Mouse (Mus musculus): ENCODE data around the gene Cycs. TPM values are rescaled to one million over a fixed set of nuclear protein-coding genes. Genes with fewer than 3 reads are reported as not detected.

Gene Cycs
- total and polyA plus RNA-seq, 3 experiments, result 28.0 to 139 (median 83.0) TPM

GRCm38 (mm10) chr6:50535346-50535745 lies 31.0 kb downstream of the Cycs start:
- Histone ChIP-seq H3K4me3 (ENCODE audit: control insufficient read depth in 1 of 2, insufficient read depth in 1 of 2, low read depth in 2 of 2, low read length in 2 of 2) (no peak overlapping the region), H3K27ac (ENCODE audit: control insufficient read depth, low read depth, low read length) (no peak overlapping the region), H3K4me1 (ENCODE audit: control insufficient read depth in 1 of 2, insufficient read depth in 2 of 2, low read length in 2 of 2) (no peaks in the 10 kb centered on the region), H3K79me2 (ENCODE audit: control insufficient read depth, insufficient read depth, low read length, poor library complexity) (no peaks in the 10 kb centered on the region), H3K27me3 (ENCODE audit: control insufficient read depth in 1 of 2, insufficient read depth in 2 of 2, low read length in 2 of 2) (0 out of 4 replicates have a peak, but pooled peaks cover 0 to 1% of the 10 kb centered on the region in 2 experiments), H3K9me3 (replicated peaks; ENCODE audit: insufficient read depth, low read length) (no peaks in the 10 kb centered on the region), H3K36me3 (ENCODE audit: control insufficient read depth in 1 of 2, insufficient read depth in 2 of 2, low read length in 2 of 2) (no peaks in the 10 kb centered on the region), H3K9ac (ENCODE audit: control insufficient read depth, low read depth, low read length, poor library complexity, severe bottlenecking) (no peak overlapping the region)
- TF ChIP-seq NELFE (IDR thresholded peaks at IDR 0.05; ENCODE audit: low read depth, low read length) (no peak), UBTF (IDR thresholded peaks at IDR 0.05; ENCODE audit: borderline replicate concordance, insufficient read depth, low read depth, low read length) (no peak), MXI1 (IDR thresholded peaks at IDR 0.05; ENCODE audit: low read depth, low read length) (no peak), E2F4 (IDR thresholded peaks at IDR 0.05; ENCODE audit: borderline replicate concordance, low read depth, low read length) (no peak), USF2 (IDR thresholded peaks at IDR 0.05; ENCODE audit: borderline replicate concordance in 1 of 2, insufficient read depth in 1 of 2, low read depth in 1 of 2, low read length in 2 of 2) (no peak), MYB (IDR thresholded peaks at IDR 0.05; ENCODE audit: low read depth, low read length) (no peak), TAL1 (IDR thresholded peaks at IDR 0.05; ENCODE audit: low read length) (no peak), ELF1 (IDR thresholded peaks at IDR 0.05; ENCODE audit: low read depth, low read length) (no peak), ZC3H11A (IDR thresholded peaks at IDR 0.05; ENCODE audit: low read depth, low read length) (no peak), EP300 (IDR thresholded peaks at IDR 0.05; ENCODE audit: low read depth in 1 of 2, low read length in 2 of 2) (no peak), MAFK (IDR thresholded peaks at IDR 0.05; ENCODE audit: borderline replicate concordance, low read depth, low read length) (no peak), CTCF (IDR thresholded peaks at IDR 0.05 in 2 of 3, conservative IDR thresholded peaks at IDR 0.05 in 1 of 3; ENCODE audit: control insufficient read depth in 1 of 3, insufficient read depth in 1 of 3, low read depth in 2 of 3, low read length in 3 of 3, poor library complexity in 1 of 3, severe bottlenecking in 1 of 3) (no peak), JUND (IDR thresholded peaks at IDR 0.05; ENCODE audit: low read depth, low read length) (no peak), SMC3 (IDR thresholded peaks at IDR 0.05; ENCODE audit: low read depth, low read length) (no peak), POLR2AphosphoS2 (IDR thresholded peaks at IDR 0.05; ENCODE audit: low read length) (no peak), CHD1 (IDR thresholded peaks at IDR 0.05; ENCODE audit: low read depth, low read length) (no peak), POLR2A (IDR thresholded peaks at IDR 0.05; ENCODE audit: control insufficient read depth in 1 of 2, insufficient read depth in 1 of 2, low read depth in 1 of 2, low read length in 2 of 2, poor library complexity in 1 of 2) (no peak)
- no peak for DNase-seq (ENCODE audit: low read depth, low spot score)

GRCm38 (mm10) chr6:50531920-50532319 lies 34.4 kb downstream of the Cycs start:
- no peaks in the 10 kb centered on the region for H3K27me3 ChIP-seq (ENCODE audit: control insufficient read depth in 1 of 2, insufficient read depth in 2 of 2, low read length in 2 of 2)

More at GRCm38 (mm10) chr6:50531920-50532319, 34.4 kb downstream of the Cycs start:
- Histone ChIP-seq H3K4me1 (ENCODE audit: control insufficient read depth in 1 of 2, insufficient read depth in 2 of 2, low read length in 2 of 2) (no peaks in the 10 kb centered on the region; a peak in 1 of 4 replicates), H3K27ac (ENCODE audit: control insufficient read depth, low read depth, low read length) (no peak overlapping the region), H3K4me3 (ENCODE audit: control insufficient read depth in 1 of 2, insufficient read depth in 1 of 2, low read depth in 2 of 2, low read length in 2 of 2) (no peak overlapping the region), H3K9ac (ENCODE audit: control insufficient read depth, low read depth, low read length, poor library complexity, severe bottlenecking) (no peak overlapping the region), H3K36me3 (ENCODE audit: control insufficient read depth in 1 of 2, insufficient read depth in 2 of 2, low read length in 2 of 2) (peaks cover 0 to 2% of the 10 kb centered on the region in 2 experiments; a peak in 1 of 4 replicates), H3K79me2 (ENCODE audit: control insufficient read depth, insufficient read depth, low read length, poor library complexity) (no peaks in the 10 kb centered on the region), H3K9me3 (replicated peaks; ENCODE audit: insufficient read depth, low read length) (no peaks in the 10 kb centered on the region)
- TF ChIP-seq KAT2A (conservative IDR thresholded peaks at IDR 0.05; ENCODE audit: low read depth, low read length) (no peak), MXI1 (IDR thresholded peaks at IDR 0.05; ENCODE audit: low read depth, low read length) (no peak), RAD21 (IDR thresholded peaks at IDR 0.05; ENCODE audit: low read depth, low read length) (no peak), MYC (IDR thresholded peaks at IDR 0.05; ENCODE audit: low read depth, low read length) (no peak), ZKSCAN1 (IDR thresholded peaks at IDR 0.05; ENCODE audit: low read depth, low read length) (no peak), CTCF (IDR thresholded peaks at IDR 0.05 in 2 of 3, conservative IDR thresholded peaks at IDR 0.05 in 1 of 3; ENCODE audit: control insufficient read depth in 1 of 3, insufficient read depth in 1 of 3, low read depth in 2 of 3, low read length in 3 of 3, poor library complexity in 1 of 3, severe bottlenecking in 1 of 3) (no peak), NRF1 (IDR thresholded peaks at IDR 0.05; ENCODE audit: insufficient read depth, low read depth, low read length, poor library complexity, severe bottlenecking) (no peak), USF2 (IDR thresholded peaks at IDR 0.05; ENCODE audit: borderline replicate concordance in 1 of 2, insufficient read depth in 1 of 2, low read depth in 1 of 2, low read length in 2 of 2) (no peak), CHD1 (IDR thresholded peaks at IDR 0.05; ENCODE audit: low read depth, low read length) (no peak), CHD2 (IDR thresholded peaks at IDR 0.05; ENCODE audit: low read length) (no peak), ZC3H11A (IDR thresholded peaks at IDR 0.05; ENCODE audit: low read depth, low read length) (no peak), POLR2AphosphoS5 (IDR thresholded peaks at IDR 0.05; ENCODE audit: borderline replicate concordance, low read depth, low read length) (no peak), MAX (IDR thresholded peaks at IDR 0.05; ENCODE audit: low read length) (no peak), ELF1 (IDR thresholded peaks at IDR 0.05; ENCODE audit: low read depth, low read length) (no peak)
- no peak for DNase-seq (ENCODE audit: low read depth, low spot score)
